ENCODE assay signal across 9 mouse cellular contexts in the genomic region with DNA sequence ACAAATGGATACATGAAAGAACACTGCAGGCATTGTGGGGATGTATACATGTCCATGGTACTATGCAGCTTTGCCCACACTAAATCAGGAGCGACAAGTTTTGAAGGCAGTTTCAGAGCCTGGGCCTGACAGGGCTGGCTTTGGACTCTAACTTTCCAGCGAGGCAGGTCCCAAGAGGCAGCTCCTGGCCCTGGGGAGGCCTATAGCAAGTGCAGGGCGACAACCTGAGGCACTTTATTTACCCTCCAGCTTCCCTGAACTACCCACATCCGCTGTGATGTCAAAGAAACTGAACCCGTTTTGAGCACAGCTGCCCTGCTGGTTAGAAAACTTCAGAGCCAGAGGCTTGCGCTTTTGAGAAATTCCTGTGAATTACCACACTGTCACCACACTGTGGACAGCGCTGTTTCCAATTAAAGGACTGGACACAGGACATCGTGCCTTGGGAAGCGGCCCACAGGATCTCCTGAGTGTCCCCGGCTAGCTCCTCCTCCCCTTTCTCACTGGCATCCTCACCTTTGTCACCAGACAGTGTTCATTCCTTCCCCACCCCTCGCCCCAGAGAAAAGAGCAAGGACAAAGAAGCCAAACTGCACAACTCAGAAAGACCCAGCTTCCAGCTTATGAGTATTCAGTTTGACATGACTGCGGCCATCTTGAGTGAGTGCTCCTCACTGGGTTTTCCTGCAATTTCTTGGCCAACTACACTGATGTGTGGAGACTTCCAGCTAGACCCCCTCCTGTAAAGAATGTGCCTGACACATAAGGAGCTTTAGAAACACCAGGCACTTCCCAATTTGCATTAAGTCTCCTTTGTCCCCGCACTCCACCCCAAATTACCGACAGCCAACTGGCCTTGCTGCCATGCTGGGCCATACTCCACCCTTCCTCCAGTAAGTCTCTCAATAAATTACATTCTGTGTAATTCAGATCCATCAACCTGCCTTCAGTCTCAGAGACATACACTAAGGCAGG.
DNase-seq lines count a peak whose midpoint lies in the region; ATAC-seq and TF ChIP-seq lines count a peak whose summit lies in the region.
"Had no signal": no experiment of that assay in that cellular context is flagged by ENCODE, and none has a peak within 500 bp of the region (broad histone marks: within the 10 kb centered on the region; RNA-seq: fewer than 3 reads in every experiment).

No protein-coding gene starts in this region.

- H3K36me3 ChIP-seq in ES-E14 (ENCODE audit: control insufficient read depth, insufficient read depth, low read length, poor library complexity, severe bottlenecking): no peaks in the 10 kb centered on the region
- H3K36me3 ChIP-seq in hindbrain, postnatal 0 days (ENCODE audit: insufficient read depth, low read length): no peaks in the 10 kb centered on the region
- no peaks in the 10 kb centered on the region for H3K36me3 ChIP-seq in splenic B cell, adult 2 months (ENCODE audit: control insufficient read depth, insufficient read depth, low read length, poor library complexity, severe bottlenecking)
- H3K36me3 ChIP-seq: heart, embryonic 12.5 days had no signal

- 44% methylated on average over 14 of the region's 14 CpGs for WGBS in hindbrain, postnatal 0 days

- no peak for ATAC-seq in hindbrain, postnatal 0 days

- H3K4me2 ChIP-seq in hindbrain, postnatal 0 days (ENCODE audit: low read depth, low read length): no peak overlapping the region
- H3K4me2 ChIP-seq: heart, embryonic 12.5 days had no signal

- intact Hi-C loops in left cerebral cortex, postnatal 25 days (cut with DNase I): no loop called here

- H3K27ac ChIP-seq in layer of hippocampus, adult 2 months: peak overlapping the region; percentile 39; the same call in 1 of the 2 replicates
- H3K27ac ChIP-seq in ES-E14 (ENCODE audit: insufficient read depth, low read depth, low read length, poor library complexity, severe bottlenecking): peak overlapping the region; percentile 35; the same call in 1 of the 2 replicates
- no peak overlapping the region for H3K27ac ChIP-seq in hindbrain, postnatal 0 days

- no peak overlapping the region for H3K9ac ChIP-seq in ES-E14 (ENCODE audit: insufficient read depth, low read depth, low read length, poor library complexity, severe bottlenecking)
- H3K9ac ChIP-seq in hindbrain, postnatal 0 days (replicated peaks; ENCODE audit: low read length): no peak overlapping the region
- H3K9ac ChIP-seq: heart, embryonic 12.5 days had no signal

- TF ChIP-seq CTCF in layer of hippocampus, adult 2 months (conservative IDR thresholded peaks at IDR 0.05): peak; percentile 47
- peak; percentile 50 for TF ChIP-seq CTCF in hindbrain, postnatal 0 days (IDR thresholded peaks at IDR 0.05; ENCODE audit: low read depth)

- in situ Hi-C loops in ES-E14 (cut with MboI; ENCODE audit: low sequenced_read_pairs in 2 of 2, unreplicated experiment in 2 of 2): no loop called here

- no peak overlapping the region for H3K4me3 ChIP-seq in layer of hippocampus, adult 2 months
- H3K4me3 ChIP-seq in ES-E14 (ENCODE audit: insufficient read depth in 1 of 2, low read depth in 1 of 2, low read length in 2 of 2, poor library complexity in 1 of 2, severe bottlenecking in 1 of 2): no peak overlapping the region
- no peak overlapping the region for H3K4me3 ChIP-seq in hindbrain, postnatal 0 days (ENCODE audit: low read length)
- H3K4me3 ChIP-seq: heart, embryonic 12.5 days had no signal

- H3K27me3 ChIP-seq in hindbrain, postnatal 0 days (ENCODE audit: insufficient read depth, low read length): no peaks in the 10 kb centered on the region
- no peaks in the 10 kb centered on the region for H3K27me3 ChIP-seq in splenic B cell, adult 2 months (ENCODE audit: control insufficient read depth, insufficient read depth, low read length, poor library complexity, severe bottlenecking)

- no peak for DNase-seq in layer of hippocampus, adult 2 months (ENCODE audit: low spot score in 2 of 2)
- no peak for DNase-seq in layer of hippocampus, postnatal 14 days (ENCODE audit: low spot score in 2 of 2)
- DNase-seq in ES-E14 (ENCODE audit: low read depth, low spot score) (no peak), adipocyte (ENCODE audit: low spot score) (no peak)
- DNase-seq in hindbrain, postnatal 0 days (ENCODE audit: low spot score): peak; percentile 47
- DNase-seq in splenic B cell, adult 2 months (ENCODE audit: low read depth, low spot score): peak; percentile 56
- DNase-seq in left cerebral cortex, postnatal 25 days (ENCODE audit: low spot score in 2 of 2): no peak
- no peak for DNase-seq in gastrocnemius, adult 8-10 months (ENCODE audit: low spot score in 2 of 2)

- H3K9me3 ChIP-seq in ES-E14 (ENCODE audit: control insufficient read depth, insufficient read depth, low read depth, low read length): no peaks in the 10 kb centered on the region
- H3K9me3 ChIP-seq in hindbrain, postnatal 0 days (ENCODE audit: low read length): no peaks in the 10 kb centered on the region
- H3K9me3 ChIP-seq: heart, embryonic 12.5 days had no signal

- H3K4me1 ChIP-seq in ES-E14 (ENCODE audit: control insufficient read depth in 2 of 2, insufficient read depth in 2 of 2, low read length in 2 of 2, poor library complexity in 1 of 2): peaks cover 1 to 14% of the 10 kb centered on the region in 2 experiments; a peak in 2 of 4 replicates
- peaks cover 22% of the 10 kb centered on the region for H3K4me1 ChIP-seq in hindbrain, postnatal 0 days (ENCODE audit: insufficient read depth, low read length)
- H3K4me1 ChIP-seq: heart, embryonic 12.5 days had no signal

TF ChIP-seq in ES-E14, 5 proteins besides CTCF, POLR2A, EP300 and RAD21:
- TF ChIP-seq HCFC1 (IDR thresholded peaks at IDR 0.05; ENCODE audit: borderline replicate concordance, insufficient read depth, low read length) (no peak), MAFK (IDR thresholded peaks at IDR 0.05; ENCODE audit: insufficient read depth, low read depth, low read length) (no peak), ZC3H11A (IDR thresholded peaks at IDR 0.05; ENCODE audit: borderline replicate concordance, low read depth, low read length) (no peak), ZNF384 (IDR thresholded peaks at IDR 0.05; ENCODE audit: low read depth, low read length) (no peak), CHD2 (IDR thresholded peaks at IDR 0.05; ENCODE audit: low read depth, low read length) (no peak)

Comparison
In these comparisons a context has a peak if more than half of its experiments do, and no peak if none do; other contexts are left out.
1. DNase-seq: peak in hindbrain, postnatal 0 days (single experiment) and splenic B cell, adult 2 months (single experiment); none in layer of hippocampus, adult 2 months (0 of 2), layer of hippocampus, postnatal 14 days (0 of 2), ES-E14 (single experiment), left cerebral cortex, postnatal 25 days (0 of 2), gastrocnemius, adult 8-10 months (0 of 2) and adipocyte (single experiment).